Mouse (Mus musculus) kidney, adult 2 months (tissue): Measurements from ENCODE around the gene D17Wsu92e.

Experiments used
- CTCF ChIP-seq: fragments of 200-500 bp; conservative IDR thresholded peaks from 2 replicates; pipeline ENCODE4 v1.5.1; 2011; ENCODE audit warnings: low read depth, mild to moderate bottlenecking, control low read depth, low read length, moderate library complexity, mixed read lengths; ENCODE audit not compliant: insufficient read depth, insufficient read length
- POLR2A ChIP-seq: fragments of 200-500 bp; IDR thresholded peaks from one replicate; pipeline ENCODE4 v1.6.1; 2011; ENCODE audit warnings: low read depth, low read length, control low read depth

DNA sequence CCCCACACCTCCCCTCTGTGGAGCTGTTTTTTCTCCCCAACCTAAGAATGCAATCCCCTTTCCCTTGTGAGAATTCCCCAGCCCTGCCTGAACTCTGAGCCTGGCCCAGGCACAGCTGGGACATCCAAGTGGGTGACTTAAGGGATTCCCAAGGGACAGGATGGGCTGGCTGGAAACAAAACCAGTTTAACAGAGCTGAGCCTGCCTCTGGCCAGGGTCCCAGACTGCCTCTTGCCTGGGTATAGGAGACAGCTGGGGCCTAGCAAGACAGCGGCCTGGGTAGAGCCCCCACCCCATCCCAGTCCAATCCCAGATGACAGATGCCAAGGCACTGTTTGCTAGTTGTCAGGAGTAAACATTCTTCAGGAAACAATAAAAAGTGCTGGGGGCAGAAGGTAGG, 107.6 kb downstream of the D17Wsu92e start:
- TF ChIP-seq POLR2A: no peak
- TF ChIP-seq CTCF: no peak
